Mouse (Mus musculus) gastrocnemius, postnatal 4 days (tissue): ENCODE results near the gene Ankrd54. TPM values are rescaled to one million over a fixed set of nuclear protein-coding genes. Genes with fewer than 3 reads are reported as not detected.
A peak's percentile ranks its signal among the peaks of the same experiment; 100 is the strongest.

ENCODE experiments used
- DNase-seq, 2 experiments: peaks; one replicate each; pipeline ENCODE4 v3.0.0; 2021 to 2022; ENCODE audit warnings: low spot score in 2 of 2, mixed read lengths in 2 of 2
- total RNA-seq, 2 experiments: library from RNA; stranded (reverse); gene quantifications; 2 replicates each; pipeline ENCODE4 v1.2.3; 2021

Ankrd54 gene
- total RNA-seq, 2 experiments from 2014 or later, result 11.6 to 13.5 TPM

DNA sequence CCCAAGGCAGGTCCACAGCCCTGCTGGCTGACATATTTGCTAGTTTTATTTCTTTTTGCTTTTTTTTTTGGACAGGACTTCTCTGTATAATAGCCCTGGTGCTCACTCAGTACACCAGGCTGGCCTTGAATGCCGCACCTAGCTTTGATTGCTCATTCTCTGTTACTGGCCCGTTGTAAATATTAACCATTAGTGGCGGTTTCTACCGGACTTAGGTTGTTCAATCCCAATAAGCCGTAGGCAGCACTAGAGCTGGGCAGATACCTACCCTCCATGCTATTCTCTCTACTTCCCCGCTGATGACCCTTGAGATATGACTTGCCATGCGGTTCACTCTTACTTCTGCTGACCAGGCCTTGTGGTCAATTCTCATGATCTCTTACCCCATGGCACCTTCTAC is 16.9 kb upstream of the Ankrd54 start:
- DNase-seq, result no peak

DNA sequence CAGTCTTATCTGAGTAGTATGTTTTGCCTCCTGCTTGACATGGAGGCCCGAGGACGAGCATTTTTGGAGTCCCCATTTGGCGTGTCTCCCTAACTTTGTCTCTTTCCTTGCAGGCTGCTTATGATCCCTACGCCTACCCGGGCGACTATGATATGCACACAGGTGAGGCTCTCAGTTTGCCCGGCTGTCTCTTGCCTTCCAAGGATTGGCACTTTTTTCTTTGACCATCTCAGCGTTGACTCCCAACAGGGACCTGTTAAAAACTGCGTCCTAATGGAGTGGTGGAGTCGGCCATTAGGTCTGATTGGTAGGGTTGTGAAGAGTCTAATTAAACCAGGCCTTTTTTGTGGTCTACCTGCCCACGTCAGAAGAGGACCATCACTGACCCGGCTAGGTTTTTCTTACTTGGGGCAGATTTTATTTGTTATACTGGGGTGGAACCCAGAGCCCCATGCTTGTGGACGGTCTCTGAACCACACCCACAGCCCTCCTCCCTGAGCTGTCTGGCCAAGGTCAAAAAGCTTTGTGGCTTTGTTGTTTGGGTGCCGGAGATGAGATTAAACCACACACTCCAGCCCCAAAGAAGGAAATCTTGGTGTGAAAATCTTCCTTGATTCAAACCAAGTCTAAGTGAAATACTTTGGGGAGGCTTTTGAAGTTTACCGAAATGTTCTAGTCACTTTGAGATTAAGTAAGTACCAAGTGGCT is 13.1 kb upstream of the Ankrd54 start:
- no peak for DNase-seq

DNA sequence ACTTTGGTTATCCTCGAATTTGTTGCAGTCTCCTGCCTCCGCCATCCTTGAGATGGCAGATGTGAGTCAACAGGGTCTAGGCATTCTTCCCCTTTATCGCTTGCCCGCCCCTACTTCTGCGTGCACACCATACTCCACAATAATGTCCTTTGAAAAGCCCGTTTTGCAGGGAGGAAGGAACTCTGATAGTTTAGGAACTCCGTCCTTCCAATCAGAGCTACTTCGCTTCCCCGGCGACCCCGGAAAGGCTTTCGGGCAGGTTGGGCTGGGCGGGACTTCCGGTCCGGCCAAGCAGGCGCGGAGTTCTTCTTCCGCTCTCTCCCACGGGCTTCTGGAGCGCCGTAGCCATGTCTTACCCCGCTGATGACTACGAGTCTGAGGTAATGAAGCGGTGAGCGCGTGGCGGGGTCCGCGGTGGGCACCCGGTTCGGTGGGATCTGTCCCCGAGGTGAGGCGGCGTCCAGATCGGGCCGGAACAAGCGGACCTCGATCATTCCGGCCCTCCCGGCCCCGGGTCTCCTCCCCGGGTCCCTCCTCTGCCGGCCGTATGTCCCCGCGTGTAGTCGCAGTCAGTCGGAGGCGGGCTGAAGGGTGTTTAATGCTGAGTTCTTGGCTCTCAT is 12.3 kb upstream of the Ankrd54 start, which contains the start of gene Eif3l:
Gene Eif3l, plus strand, starts transcription at position 267 of the 620 bp plus-strand sequence.
- DNase-seq, result peak; percentile 79 to 89

DNA sequence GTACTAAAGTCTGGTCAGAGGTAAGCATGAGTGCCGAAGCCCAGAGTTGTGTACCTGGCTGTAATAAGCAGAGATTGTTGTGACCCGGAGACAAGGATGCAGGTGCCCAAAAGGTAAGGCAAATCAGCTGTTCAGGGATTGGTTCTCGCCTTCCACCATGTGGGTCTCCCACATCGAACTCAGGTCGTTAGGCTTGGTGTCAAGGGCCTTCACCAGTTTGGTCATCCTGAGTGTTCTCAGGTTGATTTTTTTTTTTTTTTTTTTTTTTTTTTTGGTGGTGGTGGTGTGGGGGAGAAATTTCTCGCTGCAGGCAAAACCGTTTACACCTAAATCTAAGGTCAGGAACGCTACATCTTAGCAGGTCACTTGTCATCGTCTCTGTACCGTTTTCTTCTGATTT is 11.8 kb upstream of the Ankrd54 start:
- no peak for DNase-seq

DNA sequence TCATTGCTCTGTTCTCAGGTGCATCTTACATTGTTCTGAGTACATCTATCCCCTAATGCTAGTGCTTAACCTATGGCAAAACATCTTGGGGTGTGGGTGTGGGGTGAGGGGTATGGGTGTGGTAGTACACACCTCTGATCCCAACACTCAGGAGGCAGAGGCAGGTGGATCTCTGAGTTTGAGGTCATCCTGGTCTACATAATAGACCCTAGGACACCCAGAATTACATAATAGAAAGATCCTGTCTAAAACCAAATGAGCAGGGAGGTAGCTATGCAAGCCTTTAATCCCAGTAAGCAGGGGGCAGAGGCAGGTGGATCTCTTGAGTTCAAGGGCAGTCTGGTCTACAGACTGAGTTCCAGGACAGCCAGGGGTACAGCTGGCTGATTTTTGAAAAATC is 11.1 kb upstream of the Ankrd54 start:
- no peak for DNase-seq

DNA sequence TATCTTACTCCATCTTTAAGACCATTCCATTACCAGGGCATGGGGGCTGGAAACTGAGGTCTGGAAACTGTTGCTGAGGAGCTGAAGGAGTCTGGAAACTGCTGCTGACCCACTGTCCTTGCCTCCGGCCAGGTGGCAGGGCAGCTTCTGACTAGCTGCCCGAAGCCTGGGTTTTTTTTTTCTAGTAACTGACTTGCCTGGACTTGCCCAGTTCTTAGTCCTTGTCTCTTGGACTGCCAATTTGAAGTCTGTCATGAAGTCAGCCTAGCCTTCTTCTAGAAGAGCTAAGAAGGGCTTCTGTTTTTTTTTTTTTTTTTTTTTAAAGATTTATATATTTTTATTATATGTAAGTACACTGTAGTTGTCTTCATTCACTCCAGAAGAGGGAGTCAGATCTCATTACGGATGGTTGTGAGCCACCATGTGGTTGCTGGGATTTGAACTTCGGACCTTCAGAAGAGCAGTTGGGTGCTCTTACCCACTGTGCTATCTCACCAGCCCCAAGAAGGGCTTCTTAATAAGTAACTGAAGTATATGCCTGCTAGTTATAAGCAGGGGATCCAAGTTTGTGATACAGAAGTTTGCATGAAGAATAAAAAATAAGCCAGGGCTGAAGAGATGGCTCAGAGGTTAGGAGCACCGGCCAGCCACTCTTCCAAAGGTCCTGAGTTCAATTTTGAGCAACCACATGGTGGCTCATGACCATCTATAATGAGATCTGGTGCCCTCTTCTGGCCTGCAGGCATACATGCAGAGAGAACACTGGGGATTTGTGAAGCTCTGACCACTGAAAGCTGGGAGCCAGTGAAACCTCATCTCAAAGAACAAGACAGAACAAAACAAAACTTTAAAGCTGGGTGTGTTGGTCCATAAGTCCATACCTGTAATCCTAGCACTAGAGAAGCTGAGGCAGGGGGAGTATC is 8.7 kb upstream of the Ankrd54 start:
- no peak for DNase-seq

DNA sequence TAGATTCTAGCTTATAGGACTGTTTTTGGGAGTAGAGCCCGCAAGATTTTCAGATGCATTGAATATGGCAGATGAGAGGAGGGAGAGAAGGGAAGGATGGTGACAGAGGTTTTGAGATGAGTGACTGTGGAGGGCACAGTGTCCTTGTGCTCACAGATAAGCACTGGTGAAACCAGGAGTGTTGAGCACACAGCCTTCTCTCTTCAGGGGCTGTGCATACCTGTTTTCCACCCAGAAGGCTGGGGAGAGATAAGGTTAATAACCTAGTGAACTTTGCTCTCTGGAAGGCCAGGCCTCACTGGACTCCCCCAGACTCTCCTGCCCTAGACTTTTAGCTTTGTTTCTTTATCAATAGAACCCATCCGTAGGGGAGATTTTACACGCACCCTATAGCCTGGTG is 5.7 kb upstream of the Ankrd54 start:
- DNase-seq, result no peak

DNA sequence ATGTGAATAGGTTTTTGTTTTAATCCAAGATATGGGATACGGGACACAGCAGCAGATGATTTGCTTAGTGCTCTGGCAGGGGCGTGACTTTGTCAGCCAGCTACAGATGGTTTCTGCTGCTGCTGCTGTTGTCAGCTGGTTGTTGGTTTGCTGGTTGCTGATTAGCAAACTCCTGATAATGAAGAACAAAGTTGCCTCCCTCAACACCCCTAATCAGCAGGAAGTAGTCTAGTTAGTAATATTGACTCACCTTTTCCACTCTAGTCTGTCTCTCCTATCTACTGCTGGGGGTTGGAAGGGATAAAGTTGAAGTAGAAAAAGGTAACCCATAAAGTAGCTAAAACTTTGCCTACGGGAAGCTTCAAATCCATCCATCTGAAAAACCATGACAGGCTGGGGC is 4.9 kb upstream of the Ankrd54 start:
- no peak for DNase-seq

DNA sequence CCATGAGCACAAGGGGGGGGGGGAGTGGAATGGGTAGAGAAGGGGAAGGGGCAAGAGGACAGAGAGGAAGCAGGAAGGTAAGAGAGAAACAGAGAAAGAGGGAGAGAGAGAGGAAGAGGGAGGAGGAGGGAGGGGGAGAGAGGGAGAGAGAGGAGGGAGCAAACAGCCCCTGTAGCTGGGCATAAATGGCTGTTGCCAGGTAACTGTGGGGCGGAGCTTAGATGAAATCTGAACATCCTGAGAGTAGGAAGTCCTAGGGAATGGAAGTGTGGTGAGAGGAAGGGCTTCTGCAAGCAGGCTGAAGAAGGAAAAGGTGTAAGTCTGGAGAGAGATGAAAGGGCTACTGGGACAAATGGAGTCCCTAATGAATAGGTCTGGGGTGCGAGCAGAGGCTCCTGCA is 3.6 kb upstream of the Ankrd54 start:
- DNase-seq, result no peak

DNA sequence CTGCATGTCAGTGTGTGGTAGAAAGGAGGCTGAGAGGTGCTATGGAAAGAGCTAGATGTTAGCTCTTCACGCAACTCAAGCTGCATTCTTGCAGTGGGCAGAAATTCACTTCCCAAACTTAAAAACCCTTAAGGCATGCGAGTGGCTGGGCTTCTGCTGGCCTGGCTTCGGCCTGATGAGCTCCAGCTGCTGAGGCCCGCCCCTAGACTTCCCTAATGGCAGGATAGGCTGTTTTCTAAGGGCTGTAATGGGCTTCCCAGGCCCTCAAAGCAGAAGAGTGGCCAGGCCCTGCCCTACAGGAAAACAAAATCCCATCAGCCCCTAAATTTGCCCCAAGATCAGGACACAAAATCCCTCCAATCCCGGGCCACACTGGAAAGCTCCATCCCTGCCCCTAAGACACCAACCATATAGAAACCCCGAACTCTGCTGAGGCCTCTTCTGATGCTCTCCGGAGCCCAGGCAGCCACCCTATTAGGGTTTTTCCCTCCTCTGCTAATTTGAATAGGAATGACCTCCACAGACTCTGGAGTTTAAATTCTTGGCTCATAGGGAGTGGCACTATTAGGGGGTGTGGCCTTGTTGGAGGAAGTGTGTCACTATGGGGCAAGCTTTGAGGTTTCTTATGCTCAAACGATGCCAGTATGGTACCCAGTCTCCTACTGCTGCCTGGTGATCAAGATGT is 2.5 kb upstream of the Ankrd54 start:
- DNase-seq, result peak in 1 of 2 experiments; percentile 58

DNA sequence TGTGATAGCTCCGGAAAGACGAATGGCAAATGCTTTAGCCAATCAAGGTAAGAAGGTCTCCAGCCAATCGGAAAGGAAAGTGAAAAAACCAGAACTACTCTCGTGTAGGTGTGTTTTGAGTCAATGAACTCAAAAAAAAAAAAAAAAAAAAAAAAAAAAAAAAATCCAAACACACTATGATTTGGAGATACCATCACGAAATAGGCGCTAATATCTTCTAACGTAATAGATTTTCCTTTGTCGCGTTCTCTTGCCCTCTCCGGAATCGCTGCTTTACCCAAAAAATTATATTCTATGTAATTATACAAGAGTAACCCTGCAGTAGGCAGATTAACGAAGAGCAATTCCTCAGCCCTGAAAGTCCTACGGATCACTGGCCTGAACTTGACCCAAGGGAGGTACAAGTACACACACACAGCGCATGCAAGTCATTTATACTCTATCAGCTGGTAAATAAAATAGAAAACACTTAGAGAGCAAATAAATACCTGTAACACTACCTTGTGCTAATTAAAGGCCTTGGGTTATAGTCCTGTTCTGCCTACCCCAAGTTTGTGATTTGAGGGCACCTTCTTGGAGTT is 557 bp upstream of the Ankrd54 start:
- DNase-seq, result no peak

DNA sequence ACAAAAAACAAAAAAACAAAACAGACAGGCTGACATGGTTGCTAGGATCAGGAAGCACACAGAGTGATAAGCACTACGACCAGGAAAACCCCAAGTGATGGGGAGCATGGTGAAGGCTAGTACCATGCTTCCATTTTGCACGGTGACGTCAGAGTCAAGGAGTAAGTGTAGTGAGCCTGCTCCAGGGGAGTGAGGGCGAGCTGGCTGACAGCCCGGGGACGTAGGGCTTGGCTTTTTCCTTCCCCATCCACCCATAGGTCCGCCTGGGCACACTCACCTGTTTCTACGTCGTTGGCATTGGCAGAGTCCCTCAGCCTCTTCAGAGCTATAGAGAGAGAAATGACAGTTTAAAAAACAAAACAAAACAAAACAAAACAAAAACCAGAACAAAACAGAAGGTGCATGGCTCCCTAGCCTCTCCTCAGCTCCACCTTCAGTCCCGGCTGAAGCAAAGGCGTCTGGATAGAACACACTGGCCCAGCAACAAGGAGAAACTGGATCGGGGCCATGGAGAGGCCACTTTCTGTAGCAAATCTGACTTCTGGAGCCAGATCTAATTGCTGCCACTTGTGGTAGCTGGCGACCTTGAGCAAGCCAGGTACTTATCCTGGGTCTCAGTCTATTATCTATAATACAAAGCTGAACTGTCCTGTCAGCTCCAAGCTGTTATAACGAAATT is 1.7 kb downstream of the Ankrd54 start:
- no peak for DNase-seq

DNA sequence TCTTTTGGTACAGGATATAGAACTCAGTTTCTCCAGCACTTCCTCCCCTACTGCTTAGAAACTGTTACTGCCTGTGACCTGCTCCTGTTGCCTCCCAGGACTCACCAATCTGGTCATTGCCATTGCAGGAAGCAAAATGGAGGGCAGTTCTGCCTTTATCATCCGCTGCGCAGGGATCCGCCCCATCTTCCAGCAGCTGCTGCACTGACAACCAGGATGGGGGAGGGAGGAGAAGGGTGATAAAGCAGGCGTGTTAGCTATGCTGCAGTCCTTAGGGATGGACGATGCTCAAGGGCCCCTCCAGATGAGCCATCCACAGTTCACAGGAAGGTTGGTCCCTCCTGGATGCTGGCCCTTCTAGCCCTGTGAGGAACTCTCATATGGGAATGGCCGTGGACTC is 4.8 kb downstream of the Ankrd54 start:
- DNase-seq, result no peak

DNA sequence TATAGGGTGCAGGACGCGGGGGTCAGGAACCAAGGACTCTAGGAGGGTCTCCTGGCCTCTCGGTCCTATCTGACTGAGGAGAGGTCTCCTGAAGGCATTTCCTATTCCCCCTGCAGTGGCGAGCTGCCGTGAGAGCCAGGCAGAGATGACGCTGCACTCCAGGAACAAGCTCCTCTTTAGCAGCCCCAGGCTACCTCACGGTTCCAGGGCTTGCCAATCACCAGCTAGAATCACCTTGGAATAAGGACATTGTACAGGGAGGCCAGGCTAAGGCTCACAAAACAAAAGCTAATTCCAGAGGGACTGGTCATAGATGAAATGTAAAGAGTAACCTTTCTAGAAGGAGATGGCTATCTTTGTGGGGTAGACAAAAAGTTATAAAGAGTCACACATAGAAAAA is 6.1 kb downstream of the Ankrd54 start:
- no peak for DNase-seq

DNA sequence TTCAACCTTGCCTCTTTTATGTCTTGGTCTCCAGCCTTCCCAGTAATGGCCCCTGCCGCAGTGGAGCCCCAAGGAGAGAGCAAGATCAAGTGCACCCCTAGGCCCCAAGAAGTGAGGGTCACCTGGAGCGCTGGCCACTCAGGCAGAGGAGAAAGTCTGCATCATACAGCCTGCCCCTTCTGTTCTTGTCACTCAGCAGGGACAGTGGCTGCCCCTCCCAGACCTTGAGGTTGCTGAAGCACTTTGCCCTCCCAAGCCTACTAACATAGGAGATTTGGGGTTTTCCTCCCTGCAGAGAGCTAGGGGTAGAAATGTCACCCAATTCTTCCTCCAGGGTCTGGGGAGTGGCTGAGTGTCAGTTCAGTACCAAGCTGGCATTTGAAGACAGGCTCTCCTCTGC is 10.3 kb downstream of the Ankrd54 start:
- no peak for DNase-seq

DNA sequence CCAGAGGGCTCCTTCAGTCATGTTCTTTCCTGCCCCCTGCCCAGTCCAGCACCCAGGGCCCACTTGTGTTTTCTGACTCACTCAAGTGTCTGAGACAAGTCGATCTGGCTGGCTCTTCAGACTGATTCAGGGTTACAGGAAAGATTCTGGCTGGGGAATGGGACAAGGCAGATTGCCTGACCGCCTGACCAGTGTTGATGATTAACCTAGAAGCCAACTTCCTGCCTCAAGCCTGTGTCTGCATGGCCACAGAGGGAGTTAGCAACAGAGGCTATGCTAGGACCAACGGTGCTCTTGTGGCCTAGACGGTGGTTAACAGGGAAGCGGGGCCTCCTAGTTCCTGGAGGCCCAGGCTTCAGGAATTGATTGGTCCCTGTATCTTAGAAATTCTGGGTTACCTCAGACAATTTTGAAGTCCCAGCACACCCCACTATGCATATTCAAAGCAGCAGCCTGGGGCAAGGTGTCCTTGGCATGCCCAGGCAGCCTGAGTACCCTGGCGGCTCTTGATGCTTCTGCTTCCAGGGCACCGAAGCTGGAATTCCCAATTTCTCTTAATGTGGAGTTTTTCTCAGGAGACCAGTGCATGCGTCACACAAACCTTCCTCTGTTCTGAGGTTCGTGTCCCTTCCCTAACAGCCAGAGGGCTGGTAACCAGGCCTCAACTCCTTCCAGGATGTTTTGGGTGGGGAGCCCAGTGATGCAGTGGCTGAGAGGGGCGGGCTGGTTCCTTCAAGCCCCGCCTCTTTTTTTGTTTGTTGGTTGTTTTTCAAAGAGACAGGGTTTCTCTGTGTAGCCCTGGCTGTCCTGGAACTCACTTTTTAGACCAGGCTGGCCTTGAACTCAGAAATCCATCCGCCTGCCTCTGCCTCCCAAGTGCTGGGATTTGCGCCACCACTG is 11.0 kb downstream of the Ankrd54 start:
- DNase-seq, result peak in 1 of 2 experiments; percentile 14

DNA sequence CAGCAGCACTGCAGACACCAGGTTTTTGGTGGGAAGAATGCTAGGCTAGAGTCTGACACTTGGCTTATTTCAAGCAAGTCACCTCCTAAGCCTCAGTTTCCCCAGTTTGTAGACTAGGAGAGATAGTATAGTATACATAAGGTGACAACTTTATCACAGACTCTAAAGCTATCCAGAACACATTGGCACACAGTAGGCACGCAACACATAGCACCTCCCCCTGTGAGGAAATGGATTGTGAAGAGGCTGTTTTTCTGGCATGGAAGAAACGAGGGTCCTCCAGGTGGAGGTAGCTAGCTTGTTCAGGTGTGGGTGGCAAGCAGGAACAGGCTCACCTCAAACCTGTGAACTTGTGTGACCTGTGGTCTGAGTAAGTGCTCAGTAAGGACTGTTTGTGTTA is 11.7 kb downstream of the Ankrd54 start:
- no peak for DNase-seq

DNA sequence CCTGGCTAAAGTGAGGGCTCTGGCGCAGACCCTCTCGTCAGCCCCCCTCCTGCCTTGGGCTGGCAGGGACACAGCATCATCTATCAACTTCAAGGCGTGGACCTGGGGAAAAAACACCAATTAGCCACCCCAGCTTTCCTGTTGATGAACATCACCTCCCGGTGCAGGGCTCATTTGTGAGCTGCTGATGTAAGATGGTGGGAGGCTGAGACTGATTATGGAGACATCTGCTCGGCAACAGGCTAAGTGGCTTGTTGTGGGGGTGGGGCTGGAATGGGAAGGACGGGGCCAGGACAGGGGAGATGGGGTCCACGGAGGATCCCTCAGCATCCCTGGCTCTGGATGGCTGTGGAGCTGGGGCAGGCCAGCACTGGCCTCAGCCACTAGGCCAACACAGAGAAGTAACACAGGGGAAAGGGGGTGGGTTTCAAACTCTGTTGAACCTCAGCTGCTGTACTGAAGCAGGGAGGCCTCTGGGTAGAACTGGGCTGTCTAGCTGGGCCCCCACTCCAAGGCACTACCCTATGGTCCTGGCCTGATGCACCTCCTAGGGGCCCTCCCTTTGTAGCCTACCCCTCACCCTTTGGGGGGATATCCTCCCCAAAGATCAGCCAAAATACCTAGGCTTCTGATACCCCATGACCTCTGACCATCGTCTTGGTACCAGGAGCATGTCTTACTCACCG is 12.4 kb downstream of the Ankrd54 start:
- DNase-seq, result no peak

DNA sequence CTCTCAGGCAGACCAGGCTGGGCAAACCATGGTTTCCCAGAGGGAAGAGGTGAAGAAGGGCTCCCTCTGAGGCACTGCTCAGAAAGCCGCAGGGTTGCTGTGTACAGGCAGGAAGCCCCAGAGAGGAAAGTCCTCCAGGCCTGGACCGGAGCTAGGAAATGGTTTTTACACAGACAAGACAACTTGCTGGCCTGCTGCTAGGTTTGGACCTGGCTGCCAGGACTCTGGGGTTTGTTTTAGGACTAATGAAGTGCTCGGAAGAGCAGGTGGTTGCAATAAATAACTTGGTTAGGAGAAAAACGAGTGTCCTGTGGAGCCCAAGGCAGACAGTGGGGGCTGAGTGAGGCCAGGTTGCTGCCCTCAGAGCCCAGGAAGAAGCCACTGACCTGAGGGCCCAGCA is 14.5 kb downstream of the Ankrd54 start:
- DNase-seq, result peak in 1 of 2 experiments; percentile 13
